Mouse (Mus musculus): ENCODE data around the gene Numb. TPM values are rescaled to one million over a fixed set of nuclear protein-coding genes. Genes with fewer than 3 reads are reported as not detected.

Gene Numb
- polyA plus RNA-seq, 1 experiment from 2014 or later = 30.6 TPM

GRCm38 (mm10) chr12:83775621-83776020 lies 146.1 kb downstream of the Numb start:
- H3K36me3 ChIP-seq (ENCODE audit: control insufficient read depth, insufficient read depth) = no peaks in the 10 kb centered on the region
- no peak overlapping the region for H3K4me3 ChIP-seq (ENCODE audit: low read length)
- H3K9ac ChIP-seq (ENCODE audit: low read length) = no peak overlapping the region
- no peak overlapping the region for H3K27ac ChIP-seq (ENCODE audit: low read length)
- peaks cover 5% of the 10 kb centered on the region; the same call in 1 of the 2 replicates for H3K27me3 ChIP-seq (ENCODE audit: control insufficient read depth, insufficient read depth, low read length)
- no peak for ATAC-seq (replicated peaks; ENCODE audit: extremely low read depth, insufficient read depth, low FRiP score)
- H3K4me1 ChIP-seq (ENCODE audit: control insufficient read depth, insufficient read depth, low read length) = peaks cover 1% of the 10 kb centered on the region
- WGBS = 75% methylated on average over 12 of the region's 12 CpGs
- H3K4me2 ChIP-seq (ENCODE audit: low read depth, low read length) = no peak overlapping the region
- H3K9me3 ChIP-seq (replicated peaks; ENCODE audit: control insufficient read depth, low read length) = no peaks in the 10 kb centered on the region

DNA sequence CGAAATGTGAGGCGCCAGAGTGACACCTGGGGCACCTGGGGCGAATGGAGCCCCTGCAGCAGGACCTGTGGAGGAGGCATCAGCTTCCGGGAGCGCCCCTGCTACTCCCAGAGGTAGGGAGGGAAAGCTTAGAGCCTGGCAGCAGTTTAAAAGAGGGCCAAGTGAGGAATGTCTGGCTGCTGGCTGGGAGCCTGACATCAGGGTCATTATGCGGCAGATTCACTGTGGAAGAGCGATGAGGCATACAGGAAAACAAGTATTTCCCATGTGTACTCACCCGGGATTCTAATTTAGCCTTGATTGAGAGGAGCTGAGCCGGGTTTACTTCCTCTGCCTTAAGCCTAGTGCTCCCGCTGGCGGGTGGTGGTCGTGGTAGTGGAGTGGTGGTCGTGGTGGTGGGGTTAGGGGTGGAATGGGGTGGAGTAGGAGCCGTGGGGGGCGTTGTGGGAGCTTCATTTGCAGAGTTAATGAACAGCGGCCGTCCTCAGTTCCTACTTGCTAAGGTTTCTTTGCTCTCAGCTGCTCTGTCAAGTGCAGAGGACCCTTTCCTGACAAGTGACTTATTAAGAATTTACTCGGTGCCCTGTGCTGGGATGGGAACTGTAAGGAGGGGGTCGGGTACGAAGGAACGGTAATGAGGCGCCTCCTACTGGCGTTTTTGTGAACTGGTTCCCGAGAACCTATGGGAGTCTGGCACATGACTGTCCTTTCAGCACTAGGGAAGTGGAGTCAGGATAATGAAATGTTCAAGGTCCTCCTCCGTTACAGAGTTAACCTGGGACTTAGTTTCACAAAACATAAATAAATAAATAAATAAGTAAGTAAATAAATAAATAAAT lies 151.1 kb downstream of the Numb start:
- Histone ChIP-seq H3K27ac (ENCODE audit: low read length) (peak overlapping the region; percentile 37; the same call in 1 of the 2 replicates), H3K4me1 (ENCODE audit: control insufficient read depth, insufficient read depth, low read length) (peaks cover 12% of the 10 kb centered on the region), H3K27me3 (ENCODE audit: control insufficient read depth, insufficient read depth, low read length) (peaks cover 5% of the 10 kb centered on the region), H3K4me2 (ENCODE audit: low read depth, low read length) (peak overlapping the region; percentile 64), H3K9me3 (replicated peaks; ENCODE audit: control insufficient read depth, low read length) (no peaks in the 10 kb centered on the region), H3K4me3 (ENCODE audit: low read length) (peak overlapping the region; percentile 32), H3K9ac (ENCODE audit: low read length) (peak overlapping the region; percentile 46; the same call in 1 of the 2 replicates), H3K36me3 (ENCODE audit: control insufficient read depth, insufficient read depth) (no peaks in the 10 kb centered on the region)
- peak; percentile 47; the same call in 1 of the 2 replicates for ATAC-seq (replicated peaks; ENCODE audit: extremely low read depth, insufficient read depth, low FRiP score)
- WGBS = 5% methylated on average over 25 of the region's 25 CpGs

- WGBS = 75% methylated on average over 14 of the region's 14 CpGs
- Histone ChIP-seq H3K4me2 (ENCODE audit: low read depth, low read length) (no peak overlapping the region), H3K27me3 (ENCODE audit: control insufficient read depth, insufficient read depth, low read length) (peaks cover 5% of the 10 kb centered on the region), H3K9ac (ENCODE audit: low read length) (no peak overlapping the region), H3K36me3 (ENCODE audit: control insufficient read depth, insufficient read depth) (no peaks in the 10 kb centered on the region), H3K4me3 (ENCODE audit: low read length) (no peak overlapping the region), H3K4me1 (ENCODE audit: control insufficient read depth, insufficient read depth, low read length) (peaks cover 18% of the 10 kb centered on the region), H3K9me3 (replicated peaks; ENCODE audit: control insufficient read depth, low read length) (no peaks in the 10 kb centered on the region), H3K27ac (ENCODE audit: low read length) (no peak overlapping the region)
- no peak for ATAC-seq (replicated peaks; ENCODE audit: extremely low read depth, insufficient read depth, low FRiP score)
Observed at GRCm38 (mm10) chr12:83768235-83768899, 153.4 kb downstream of the Numb start.

DNA sequence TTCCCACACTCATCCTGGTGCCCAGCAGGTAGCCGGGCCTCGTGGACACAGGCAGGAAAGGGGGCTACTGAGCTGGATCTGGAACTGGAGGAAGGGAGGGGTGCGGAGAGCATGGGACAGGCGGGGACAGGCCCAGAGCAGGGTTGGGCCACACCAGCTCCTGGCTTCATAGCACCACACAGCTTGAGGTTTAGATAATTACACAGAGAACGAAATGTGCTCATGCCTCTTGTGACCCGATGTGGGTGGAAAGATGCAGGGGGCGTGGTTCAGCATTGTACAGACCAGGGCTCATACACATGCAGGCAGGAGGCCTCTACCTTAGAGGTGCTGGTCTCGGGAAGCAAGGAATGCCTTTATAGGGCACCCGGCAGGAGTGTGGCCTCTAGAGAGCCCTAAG lies 153.9 kb downstream of the Numb start:
- Histone ChIP-seq H3K4me2 (ENCODE audit: low read depth, low read length) (no peak overlapping the region), H3K36me3 (ENCODE audit: control insufficient read depth, insufficient read depth) (no peaks in the 10 kb centered on the region), H3K27ac (ENCODE audit: low read length) (no peak overlapping the region), H3K27me3 (ENCODE audit: control insufficient read depth, insufficient read depth, low read length) (peaks cover 5% of the 10 kb centered on the region), H3K9me3 (replicated peaks; ENCODE audit: control insufficient read depth, low read length) (no peaks in the 10 kb centered on the region), H3K9ac (ENCODE audit: low read length) (no peak overlapping the region), H3K4me3 (ENCODE audit: low read length) (no peak overlapping the region), H3K4me1 (ENCODE audit: control insufficient read depth, insufficient read depth, low read length) (peaks cover 19% of the 10 kb centered on the region)
- no peak for ATAC-seq (replicated peaks; ENCODE audit: extremely low read depth, insufficient read depth, low FRiP score)
- WGBS = 70% methylated on average over 9 of the region's 9 CpGs

- H3K9ac ChIP-seq (ENCODE audit: low read length) = no peak overlapping the region
- WGBS = 70% methylated on average over 13 of the region's 13 CpGs
- H3K9me3 ChIP-seq (replicated peaks; ENCODE audit: control insufficient read depth, low read length) = no peaks in the 10 kb centered on the region
- H3K27me3 ChIP-seq (ENCODE audit: control insufficient read depth, insufficient read depth, low read length) = no peaks in the 10 kb centered on the region; the same call in none of the 2 replicates
- ATAC-seq (replicated peaks; ENCODE audit: extremely low read depth, insufficient read depth, low FRiP score) = no peak
- H3K4me2 ChIP-seq (ENCODE audit: low read depth, low read length) = no peak overlapping the region
- peaks cover 21% of the 10 kb centered on the region for H3K4me1 ChIP-seq (ENCODE audit: control insufficient read depth, insufficient read depth, low read length)
- H3K27ac ChIP-seq (ENCODE audit: low read length) = no peak overlapping the region
- no peaks in the 10 kb centered on the region for H3K36me3 ChIP-seq (ENCODE audit: control insufficient read depth, insufficient read depth)
- no peak overlapping the region for H3K4me3 ChIP-seq (ENCODE audit: low read length)
Observed at GRCm38 (mm10) chr12:83765965-83766603, 155.7 kb downstream of the Numb start.

DNA sequence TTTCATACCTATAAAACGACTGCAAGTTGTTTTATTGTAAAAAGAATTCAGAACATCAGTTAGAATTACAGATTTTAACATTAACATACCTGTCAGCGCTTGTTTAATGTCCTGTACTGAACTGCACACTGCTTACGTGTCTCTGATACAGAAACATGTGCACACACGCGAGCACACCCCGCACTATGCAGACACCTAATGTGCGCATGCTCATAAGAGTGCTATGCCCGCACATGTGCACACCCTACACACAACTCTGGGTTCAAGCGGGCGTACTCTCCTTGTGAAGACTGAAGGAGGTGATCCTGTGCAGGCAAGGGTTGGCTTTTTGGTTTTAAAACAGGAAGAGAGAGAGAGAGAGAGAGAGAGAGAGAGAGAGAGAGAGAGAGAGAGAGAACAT lies 157.2 kb downstream of the Numb start:
- WGBS = 74% methylated on average over 10 of the region's 10 CpGs
- Histone ChIP-seq H3K27me3 (ENCODE audit: control insufficient read depth, insufficient read depth, low read length) (no peaks in the 10 kb centered on the region; the same call in none of the 2 replicates), H3K9ac (ENCODE audit: low read length) (no peak overlapping the region), H3K4me3 (ENCODE audit: low read length) (peak overlapping the region; percentile 53; the same call in 1 of the 2 replicates), H3K4me1 (ENCODE audit: control insufficient read depth, insufficient read depth, low read length) (peaks cover 13% of the 10 kb centered on the region), H3K9me3 (replicated peaks; ENCODE audit: control insufficient read depth, low read length) (no peaks in the 10 kb centered on the region), H3K4me2 (ENCODE audit: low read depth, low read length) (peak overlapping the region; percentile 89; the same call in 1 of the 2 replicates), H3K27ac (ENCODE audit: low read length) (no peak overlapping the region), H3K36me3 (ENCODE audit: control insufficient read depth, insufficient read depth) (no peaks in the 10 kb centered on the region)
- no peak for ATAC-seq (replicated peaks; ENCODE audit: extremely low read depth, insufficient read depth, low FRiP score)

DNA sequence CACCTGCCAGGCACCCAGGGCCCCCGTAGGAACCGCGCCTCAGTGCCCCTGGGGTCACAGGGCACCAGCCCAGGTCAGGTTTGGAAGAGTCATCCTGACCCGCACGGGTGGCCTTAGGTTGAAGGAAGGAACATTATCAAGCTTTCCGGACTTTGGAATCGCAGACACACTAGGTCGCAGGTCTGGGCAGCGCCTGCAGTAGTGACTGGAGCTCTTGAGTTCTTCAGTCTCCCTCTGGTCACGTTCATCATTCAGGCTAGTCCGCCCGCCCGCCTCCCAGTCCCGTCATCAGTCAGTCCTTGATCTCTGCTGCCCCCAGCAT lies 157.7 kb downstream of the Numb start:
- Histone ChIP-seq H3K27me3 (ENCODE audit: control insufficient read depth, insufficient read depth, low read length) (no peaks in the 10 kb centered on the region; the same call in none of the 2 replicates), H3K4me1 (ENCODE audit: control insufficient read depth, insufficient read depth, low read length) (peaks cover 9% of the 10 kb centered on the region), H3K27ac (ENCODE audit: low read length) (no peak overlapping the region), H3K9ac (ENCODE audit: low read length) (peak overlapping the region; percentile 68), H3K9me3 (replicated peaks; ENCODE audit: control insufficient read depth, low read length) (no peaks in the 10 kb centered on the region), H3K36me3 (ENCODE audit: control insufficient read depth, insufficient read depth) (no peaks in the 10 kb centered on the region), H3K4me3 (ENCODE audit: low read length) (peak overlapping the region; percentile 53), H3K4me2 (ENCODE audit: low read depth, low read length) (peak overlapping the region; percentile 89)
- no peak for ATAC-seq (replicated peaks; ENCODE audit: extremely low read depth, insufficient read depth, low FRiP score)
- WGBS = 4% methylated on average over 14 of the region's 14 CpGs

DNA sequence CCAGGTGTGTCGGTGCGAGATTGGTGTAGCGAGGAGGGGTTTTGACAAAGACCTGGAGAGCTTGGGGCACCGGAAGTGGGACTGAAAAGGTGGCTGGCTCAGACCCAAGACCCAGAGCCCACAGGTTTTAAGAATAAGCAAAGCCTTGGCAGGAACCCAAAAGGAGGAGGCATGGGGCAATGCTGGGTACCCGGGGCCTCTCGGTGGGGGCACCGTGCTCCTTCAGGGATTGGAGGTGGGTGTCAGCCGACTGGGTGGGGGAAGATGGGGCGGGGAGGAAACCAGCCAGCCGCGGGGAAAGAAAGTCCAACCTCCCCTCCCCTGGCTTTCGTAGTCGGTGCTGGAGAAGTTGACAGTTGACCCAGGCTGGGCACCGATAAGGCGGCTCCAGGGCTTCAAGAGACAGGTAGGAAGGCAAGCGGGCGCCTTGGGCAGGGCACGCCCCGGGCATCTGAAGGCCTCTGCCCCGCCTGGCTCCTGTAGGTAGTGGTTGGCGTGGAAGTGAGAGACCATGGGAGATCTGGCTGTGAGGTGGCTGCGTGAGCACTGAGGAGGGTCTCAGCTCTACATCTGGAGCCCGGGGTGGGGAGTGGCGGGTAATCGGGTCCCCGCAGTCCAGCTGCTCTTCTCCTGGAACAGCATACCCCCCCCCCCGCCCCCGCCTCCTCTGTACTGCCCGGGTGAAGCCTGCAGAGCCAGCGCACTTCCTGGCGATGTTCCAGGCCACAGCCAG lies 158.3 kb downstream of the Numb start, which contains the start of gene Papln:
Gene Papln (plus strand): TSS at position 324 of the 733 bp plus-strand sequence.
- ATAC-seq (replicated peaks; ENCODE audit: extremely low read depth, insufficient read depth, low FRiP score) = no peak; the same call in 1 of the 2 replicates
- H3K27ac ChIP-seq (ENCODE audit: low read length) = no peak within 1 kb of the TSS
- no peaks in the 10 kb centered on the region for H3K36me3 ChIP-seq (ENCODE audit: control insufficient read depth, insufficient read depth)
- H3K27me3 ChIP-seq (ENCODE audit: control insufficient read depth, insufficient read depth, low read length) = no peaks in the 10 kb centered on the region; the same call in none of the 2 replicates
- H3K9ac ChIP-seq (ENCODE audit: low read length) = peak within 1 kb of the TSS; percentile 68
- WGBS = 5% methylated on average over 31 of the region's 31 CpGs
- H3K4me3 ChIP-seq (ENCODE audit: low read length) = peak within 1 kb of the TSS; percentile 53
- H3K9me3 ChIP-seq (replicated peaks; ENCODE audit: control insufficient read depth, low read length) = no peaks in the 10 kb centered on the region
- H3K4me1 ChIP-seq (ENCODE audit: control insufficient read depth, insufficient read depth, low read length) = peaks cover 9% of the 10 kb centered on the region
- H3K4me2 ChIP-seq (ENCODE audit: low read depth, low read length) = peak within 1 kb of the TSS; percentile 89
